Mouse (Mus musculus) liver, adult 2 months (tissue): ENCODE measurements around the gene Kcnb1. TPM values are rescaled to one million over a fixed set of nuclear protein-coding genes. Genes with fewer than 3 reads are reported as not detected.

Experiments
- DNase-seq: peaks from one replicate; pipeline ENCODE4 v3.0.0-alpha.2; 2011; ENCODE audit warnings: low read depth, low spot score; ENCODE audit errors: extremely low read depth
- H3K27ac ChIP-seq: fragments of 200-500 bp; replicated peaks from 2 replicates; pipeline ENCODE4 v1.5.1; 2012; ENCODE audit warnings: low read depth, mild to moderate bottlenecking, control low read depth, inconsistent platforms, low read length; ENCODE audit not compliant: insufficient read depth
- H3K27me3 ChIP-seq: fragments of 200-500 bp; 2 replicates; pipeline ENCODE4 v1.6.1; 2012; ENCODE audit warnings: mild to moderate bottlenecking, moderate library complexity, low read length, inconsistent platforms; ENCODE audit not compliant: control insufficient read depth, insufficient read depth
- H3K36me3 ChIP-seq: fragments of 200-500 bp; 2 replicates; pipeline ENCODE4 v1.6.1; 2012; ENCODE audit warnings: low read length, inconsistent platforms; ENCODE audit not compliant: control insufficient read depth, insufficient read depth
- H3K4me1 ChIP-seq: fragments of 200-500 bp; 2 replicates; pipeline ENCODE4 v1.6.1; 2011; ENCODE audit warnings: low read length; ENCODE audit not compliant: control insufficient read depth, insufficient read depth
- H3K4me3 ChIP-seq: fragments of 200-500 bp; 2 replicates; pipeline ENCODE4 v1.5.1; 2011; ENCODE audit warnings: low read depth, mild to moderate bottlenecking, control low read depth, low read length, moderate library complexity; ENCODE audit not compliant: insufficient read depth
- H3K79me2 ChIP-seq: fragments of 200-500 bp; 2 replicates; pipeline ENCODE4 v1.6.1; 2012; ENCODE audit warnings: inconsistent platforms, mild to moderate bottlenecking, low read length, moderate library complexity; ENCODE audit not compliant: control insufficient read depth, insufficient read depth
- H3K9ac ChIP-seq: fragments of 200-500 bp; 2 replicates; pipeline ENCODE4 v1.6.1; 2012; ENCODE audit warnings: low read depth, mild to moderate bottlenecking, control low read depth, inconsistent platforms, low read length
- CTCF ChIP-seq: fragments of 200-500 bp; IDR thresholded peaks from 2 replicates; pipeline ENCODE4 v1.5.1; 2011; ENCODE audit warnings: low read depth, low read length, control low read depth
- POLR2A ChIP-seq: fragments of 200-500 bp; IDR thresholded peaks from 2 replicates; pipeline ENCODE4 v1.6.1; 2011; ENCODE audit warnings: low read length, control low read depth; ENCODE audit not compliant: insufficient read depth; ENCODE audit errors: extremely low read depth
- WGBS: fragments of 180-500 bp; shearing (Covaris S2); methylation state at CpG from one replicate; pipeline ENCODE4 v1.1.7; 2018; 5-methylcytosine and 5-hydroxymethylcytosine counted together
- polyA plus RNA-seq: library from polyadenylated mRNA; depleted of rRNA; stranded (reverse); fragments of >200 nt; gene quantifications from 2 replicates; pipeline ENCODE4 v1.2.3, GENCODE M21; 2012
- total RNA-seq: library from RNA; depleted of rRNA; stranded (reverse); fragments of >200 nt; gene quantifications from 2 replicates; pipeline ENCODE4 v1.2.3, GENCODE M21; 2014

Kcnb1 gene
- total and polyA plus RNA-seq, 2 experiments, result 0.32 to 0.83 TPM

- no peak overlapping the region for H3K4me3 ChIP-seq
- no peaks in the 10 kb centered on the region for H3K36me3 ChIP-seq
- H3K79me2 ChIP-seq, result no peaks in the 10 kb centered on the region
- no peaks in the 10 kb centered on the region for H3K4me1 ChIP-seq
- no peak overlapping the region for H3K27ac ChIP-seq
- 90% methylated on average over 11 of the region's 11 CpGs for WGBS
- no peaks in the 10 kb centered on the region for H3K27me3 ChIP-seq
- no peak for DNase-seq
- no peak overlapping the region for H3K9ac ChIP-seq
- TF ChIP-seq CTCF (no peak), POLR2A (no peak)
Observed at GRCm38 (mm10) chr2:167077199-167077962, 112.6 kb downstream of the Kcnb1 start.

- 84% methylated on average over 2 of the region's 2 CpGs for whole genome bisulfite sequencing
- TF ChIP-seq POLR2A (no peak), CTCF (no peak)
- DNase-seq, result no peak
- no peaks in the 10 kb centered on the region for H3K36me3 ChIP-seq
- H3K79me2 ChIP-seq, result no peaks in the 10 kb centered on the region
- H3K27me3 ChIP-seq, result no peaks in the 10 kb centered on the region
- H3K27ac ChIP-seq, result no peak overlapping the region
- H3K4me1 ChIP-seq, result no peaks in the 10 kb centered on the region
- no peak overlapping the region for H3K4me3 ChIP-seq
- no peak overlapping the region for H3K9ac ChIP-seq
Observed at GRCm38 (mm10) chr2:167076759-167077158, 113.2 kb downstream of the Kcnb1 start.

DNA sequence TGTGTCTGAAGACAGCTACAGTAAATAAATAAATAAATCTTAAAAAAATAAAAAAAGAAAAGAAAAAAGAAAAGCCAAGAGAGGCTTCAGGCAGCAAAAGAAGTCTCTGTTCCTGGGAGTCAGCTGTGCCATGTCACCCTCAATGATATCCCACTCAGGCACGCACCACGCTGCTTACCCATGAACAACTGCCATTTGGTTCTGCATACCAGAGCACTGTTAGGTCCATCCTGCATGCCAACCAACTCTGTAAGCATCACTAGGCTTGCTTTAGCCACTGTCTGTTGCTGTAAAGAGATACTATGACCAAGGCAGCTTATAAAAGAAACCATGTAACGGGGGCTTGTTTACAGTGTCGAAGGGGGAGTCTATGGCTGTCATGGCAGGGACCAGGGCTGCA, 113.6 kb downstream of the Kcnb1 start:
- 98% methylated on average over 4 of the region's 4 CpGs for WGBS
- H3K36me3 ChIP-seq, result no peaks in the 10 kb centered on the region
- no peak overlapping the region for H3K4me3 ChIP-seq
- no peaks in the 10 kb centered on the region for H3K27me3 ChIP-seq
- no peaks in the 10 kb centered on the region for H3K4me1 ChIP-seq
- no peak overlapping the region for H3K9ac ChIP-seq
- no peak for DNase-seq
- H3K27ac ChIP-seq, result no peak overlapping the region
- TF ChIP-seq POLR2A (no peak), CTCF (no peak)
- no peaks in the 10 kb centered on the region for H3K79me2 ChIP-seq

DNA sequence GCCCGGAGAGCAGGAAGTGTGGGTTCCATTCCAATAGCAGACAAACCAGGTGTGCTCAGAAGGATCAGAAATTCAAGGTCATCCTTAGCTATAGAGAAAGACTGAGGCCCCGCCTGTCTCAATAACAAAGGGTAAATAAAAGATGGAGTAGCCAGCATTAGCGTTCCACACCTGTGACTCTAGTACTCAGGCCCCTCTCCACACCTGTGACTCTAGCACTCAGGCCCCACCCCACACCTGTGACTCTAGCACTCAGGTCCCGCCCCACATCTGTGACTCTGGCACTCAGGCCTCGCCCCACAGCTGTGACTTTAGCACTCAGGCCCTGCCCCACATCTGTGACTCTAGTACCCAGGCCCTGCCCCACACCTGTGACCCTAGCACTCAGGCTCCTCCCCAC, 115.4 kb downstream of the Kcnb1 start:
- Histone ChIP-seq H3K9ac (no peak overlapping the region), H3K27me3 (no peaks in the 10 kb centered on the region), H3K27ac (no peak overlapping the region), H3K4me1 (no peaks in the 10 kb centered on the region), H3K79me2 (no peaks in the 10 kb centered on the region), H3K4me3 (no peak overlapping the region), H3K36me3 (no peaks in the 10 kb centered on the region)
- TF ChIP-seq CTCF (no peak), POLR2A (no peak)
- WGBS, result 96% methylated on average over 5 of the region's 5 CpGs
- DNase-seq, result no peak

GRCm38 (mm10) chr2:167071641-167072601, 118.0 kb downstream of the Kcnb1 start:
- H3K36me3 ChIP-seq, result no peaks in the 10 kb centered on the region
- H3K4me3 ChIP-seq, result peak overlapping the region; percentile 7
- H3K27me3 ChIP-seq, result no peaks in the 10 kb centered on the region
- H3K4me1 ChIP-seq, result no peaks in the 10 kb centered on the region
- no peak overlapping the region for H3K27ac ChIP-seq
- H3K79me2 ChIP-seq, result no peaks in the 10 kb centered on the region
- no peak for TF ChIP-seq POLR2A
- peak; percentile 100 for TF ChIP-seq CTCF
- WGBS, result 15% methylated on average over 22 of the region's 22 CpGs
- H3K9ac ChIP-seq, result no peak overlapping the region
- peak; percentile 55 for DNase-seq
